Mouse (Mus musculus) v-Abl transformed pro-B cells (cell line): ENCODE results near the gene Ankrd28.

ENCODE experiments used
- in situ Hi-C, 2 experiments: fragments of 400-800 bp; cut with MboI; formaldehyde crosslinking; loops; one replicate each; pipeline ENCODE4 v1.15.1; 2025; ENCODE audit not compliant: unreplicated experiment in 2 of 2

Ankrd28 gene

DNA sequence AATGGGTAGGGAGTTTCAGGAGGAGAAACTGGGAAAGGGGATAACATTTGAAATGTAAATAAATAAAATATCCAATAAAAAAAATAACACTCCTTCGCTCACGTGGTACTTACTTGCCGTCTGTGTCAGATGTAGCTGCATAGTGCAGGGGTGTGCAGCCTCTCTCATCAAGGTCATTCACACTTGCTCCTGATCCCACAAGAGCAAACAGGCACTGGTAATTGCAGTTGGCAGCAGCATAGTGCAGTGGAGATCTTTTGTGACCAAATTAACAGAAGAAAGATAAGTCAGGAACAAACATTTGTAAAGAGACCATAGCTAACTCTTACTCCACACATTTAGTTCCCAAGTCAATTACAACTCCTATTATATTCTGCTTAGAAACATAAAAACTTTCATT is 102.9 kb downstream of the Ankrd28 start:
- in situ Hi-C loops: no loop called here

GRCm38 (mm10) chr14:31722746-31723145 is 107.7 kb downstream of the Ankrd28 start:
- in situ Hi-C loops: no loop called here

GRCm38 (mm10) chr14:31721256-31721655 is 109.2 kb downstream of the Ankrd28 start:
- in situ Hi-C loops: no loop called here

DNA sequence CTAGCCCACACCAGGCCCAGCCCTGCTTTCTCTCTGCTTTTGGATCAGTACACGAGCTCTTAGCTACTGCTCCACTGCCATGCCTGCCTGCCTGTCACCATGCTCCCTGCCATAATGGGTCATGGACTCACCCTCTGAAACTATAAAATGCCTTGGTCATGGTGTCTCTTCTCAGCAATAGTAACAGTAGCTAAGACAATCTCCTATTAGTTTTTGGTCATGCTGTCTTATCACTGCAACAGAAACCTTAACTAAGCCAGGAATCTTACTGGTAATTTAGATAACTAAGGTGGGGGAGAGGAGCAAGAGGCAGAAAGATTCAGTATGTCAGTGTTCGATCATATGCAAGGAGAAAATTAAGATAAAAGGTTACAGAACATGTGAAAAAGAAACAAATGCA is 112.1 kb downstream of the Ankrd28 start:
- in situ Hi-C loops: no loop called here

DNA sequence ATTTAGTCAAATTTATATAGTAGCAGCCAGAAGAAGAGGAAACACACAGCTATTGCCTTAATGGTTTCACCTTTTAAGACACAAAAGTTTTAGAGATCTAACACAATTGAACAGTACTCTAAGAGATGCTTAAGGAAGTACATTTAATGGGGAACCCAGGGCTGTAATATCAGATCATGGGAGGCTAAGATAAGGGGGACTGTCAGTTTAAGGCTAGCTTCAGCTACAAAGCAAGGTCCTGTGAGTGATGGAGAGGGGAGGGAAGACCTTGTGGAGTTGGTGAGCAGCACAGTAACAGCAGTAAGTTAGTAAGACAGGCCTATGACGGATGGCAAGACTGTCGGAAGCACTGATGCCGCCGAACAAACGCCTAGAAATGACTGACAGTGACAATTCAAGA is 113.1 kb downstream of the Ankrd28 start:
- in situ Hi-C loops: no loop called here

- in situ Hi-C loops: no loop called here
Measured at GRCm38 (mm10) chr14:31715669-31716068, 114.8 kb downstream of the Ankrd28 start.

GRCm38 (mm10) chr14:31709343-31709742 is 121.1 kb downstream of the Ankrd28 start:
- in situ Hi-C loops: no loop called here

- in situ Hi-C loops: loop anchor here in 1 of 2 experiments (5.0 kb wide), 1 partner anchor 33 kb away; no protein-coding TSS in a partner anchor
Measured at GRCm38 (mm10) chr14:31700376-31700775, 130.1 kb downstream of the Ankrd28 start.

DNA sequence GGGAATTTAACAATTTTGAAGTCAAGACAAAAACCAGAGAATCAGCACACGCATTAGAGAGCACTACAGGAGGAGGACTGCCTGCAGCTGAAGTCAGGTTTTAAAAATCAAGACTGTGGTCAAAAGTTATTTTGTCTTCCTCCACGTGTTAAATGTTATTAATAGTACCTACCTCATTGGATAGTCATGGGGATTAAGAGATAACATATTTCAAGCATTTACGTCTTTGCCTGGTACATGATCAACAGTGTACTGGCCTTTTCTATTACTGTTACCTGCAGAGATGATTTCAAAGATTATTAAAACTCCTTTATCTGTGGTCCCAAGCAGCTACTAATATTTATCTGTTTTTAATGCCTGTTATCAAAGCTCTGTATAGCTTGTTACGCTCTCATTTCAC is 132.7 kb downstream of the Ankrd28 start:
- in situ Hi-C loops: no loop called here

GRCm38 (mm10) chr14:31697346-31697745 is 133.1 kb downstream of the Ankrd28 start:
- in situ Hi-C loops: no loop called here

DNA sequence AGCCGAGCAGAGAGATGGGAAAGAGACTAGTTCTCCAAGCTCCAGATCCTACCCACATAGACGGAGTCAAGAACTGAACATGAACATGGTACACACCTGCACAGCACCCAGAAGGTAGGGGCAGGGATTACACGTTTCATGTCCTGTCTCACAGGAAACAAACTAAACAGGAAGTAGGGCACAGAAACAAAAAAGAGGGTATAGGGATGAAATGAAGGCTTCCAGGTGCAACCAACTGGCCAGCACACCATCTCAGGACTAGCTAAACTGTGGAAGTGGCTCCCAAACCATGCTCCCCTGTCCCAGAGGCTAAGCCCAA is 133.5 kb downstream of the Ankrd28 start:
- in situ Hi-C loops: no loop called here

GRCm38 (mm10) chr14:31696206-31696984 is 134.1 kb downstream of the Ankrd28 start:
- in situ Hi-C loops: no loop called here

DNA sequence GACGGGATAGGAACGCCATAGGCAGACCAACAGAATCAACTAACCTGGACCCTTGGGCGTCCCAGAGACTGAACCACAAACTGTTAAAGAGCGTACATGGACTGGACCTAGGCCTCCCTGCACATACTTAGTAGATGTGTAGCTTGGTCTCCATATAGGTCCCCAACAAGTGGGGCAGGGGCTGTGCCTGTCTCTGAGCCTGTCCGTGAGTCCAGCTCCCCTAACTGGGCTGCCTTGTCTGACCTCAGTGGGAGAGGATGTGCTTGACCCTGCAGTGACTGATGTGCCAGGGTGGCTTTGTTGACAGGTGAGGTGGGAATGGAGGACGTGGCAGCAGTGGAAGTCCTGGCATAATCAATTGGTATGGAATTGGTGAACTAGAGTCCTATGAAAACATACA is 137.9 kb downstream of the Ankrd28 start:
- in situ Hi-C loops: no loop called here

- in situ Hi-C loops: no loop called here
Measured at GRCm38 (mm10) chr14:31686231-31686630, 144.2 kb downstream of the Ankrd28 start.

DNA sequence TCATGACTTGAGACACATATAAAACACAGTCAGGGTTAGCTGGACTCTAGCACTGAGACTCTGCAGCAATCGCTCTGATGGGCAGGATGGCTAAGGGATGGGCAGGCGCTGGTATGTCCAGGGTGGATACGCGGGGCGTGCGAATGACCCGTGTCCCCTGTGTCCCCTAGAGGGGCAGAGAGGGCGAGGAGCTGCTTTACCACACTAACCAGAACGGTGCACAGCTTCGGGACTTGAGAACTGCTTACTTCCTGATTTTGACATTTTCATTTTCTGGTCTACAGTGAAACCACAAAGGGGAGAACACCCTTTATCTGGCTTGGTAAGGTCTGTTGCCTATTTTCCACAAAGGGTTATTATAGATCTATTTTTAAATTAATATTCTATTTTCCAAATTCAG is 144.8 kb downstream of the Ankrd28 start:
- in situ Hi-C loops: no loop called here

DNA sequence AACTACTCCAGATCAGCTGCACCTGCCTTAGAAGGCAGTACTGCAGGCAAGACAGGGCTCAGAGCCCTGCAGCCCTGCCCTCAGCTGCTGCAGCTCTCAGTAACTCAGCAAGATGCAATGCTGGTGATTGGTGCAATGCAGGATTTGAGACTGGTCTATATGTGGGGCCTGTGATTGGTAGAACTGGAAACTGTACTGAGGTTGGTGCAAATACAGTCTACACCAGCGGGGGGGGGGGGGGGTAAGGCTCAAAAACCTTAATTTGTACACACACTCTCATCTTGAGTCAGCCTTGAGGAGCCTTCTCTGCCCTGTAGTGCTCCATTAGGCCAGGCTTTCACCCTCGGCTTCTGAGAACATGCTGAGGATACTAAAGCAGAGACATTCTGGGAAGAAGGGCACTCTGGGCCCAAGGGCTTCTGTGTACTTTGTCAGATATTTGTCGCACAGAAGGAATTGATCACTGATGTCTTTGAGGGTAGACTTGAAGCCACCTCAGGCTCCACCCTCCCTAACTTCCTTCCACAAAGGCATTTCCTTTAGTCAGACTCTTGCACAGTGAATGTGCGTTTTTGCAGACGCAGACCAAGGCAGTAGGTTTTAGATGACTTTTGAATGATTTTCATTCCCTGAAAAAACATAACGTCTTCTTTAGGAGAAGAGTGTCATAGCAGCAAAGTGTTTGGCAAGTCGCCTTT is 146.0 kb downstream of the Ankrd28 start:
- in situ Hi-C loops: no loop called here

DNA sequence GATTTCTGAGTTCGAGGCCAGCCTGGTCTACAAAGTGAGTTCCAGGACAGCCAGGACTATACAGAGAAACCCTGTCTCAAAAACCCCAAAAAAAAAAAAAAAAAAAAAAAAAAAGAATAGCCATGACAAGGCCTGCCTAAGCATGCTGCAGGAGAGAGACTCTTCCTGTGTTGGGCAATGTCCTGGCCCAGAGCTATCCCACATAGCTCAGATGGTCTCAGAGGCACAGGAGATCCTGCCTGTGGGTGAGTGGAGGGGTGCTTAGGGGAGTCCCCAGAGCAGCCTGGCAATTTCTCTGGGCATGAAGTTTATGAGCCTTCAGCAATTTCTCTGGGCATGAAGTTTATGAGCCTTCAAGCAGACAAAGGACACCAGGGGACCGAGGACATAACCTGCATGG is 146.8 kb downstream of the Ankrd28 start:
- in situ Hi-C loops: no loop called here

DNA sequence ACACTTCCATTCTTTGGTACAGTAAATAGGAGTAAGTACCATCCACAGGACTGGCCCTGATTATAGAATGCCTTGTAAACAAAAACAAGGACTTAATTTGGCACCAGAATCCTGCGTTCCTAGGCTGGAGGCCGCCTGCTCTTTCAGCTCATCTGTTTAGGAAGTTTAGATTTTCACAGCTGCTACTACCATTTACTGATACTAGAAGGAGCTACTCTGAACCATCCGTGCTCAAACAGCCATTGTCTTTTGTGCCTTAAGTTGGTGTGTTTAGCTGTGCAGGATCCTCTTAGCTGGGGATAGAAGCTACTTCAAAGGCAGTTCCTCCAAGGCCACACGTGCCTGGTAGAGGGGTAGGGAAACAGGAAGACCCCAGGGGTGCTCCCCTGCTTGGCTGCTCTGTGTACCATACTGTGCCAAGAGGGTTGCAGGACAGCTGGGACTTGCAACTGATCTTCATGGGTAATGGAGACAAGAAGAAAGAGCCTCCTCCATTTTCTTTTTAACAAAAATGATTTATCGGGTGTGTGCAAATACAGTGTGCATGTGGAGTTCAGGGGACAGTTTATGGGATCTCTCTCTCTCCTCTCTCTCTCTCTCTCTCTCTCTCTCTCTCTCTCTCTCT is 148.4 kb downstream of the Ankrd28 start:
- in situ Hi-C loops: no loop called here

- in situ Hi-C loops: no loop called here
Measured at GRCm38 (mm10) chr14:31681291-31681690, 149.2 kb downstream of the Ankrd28 start.

DNA sequence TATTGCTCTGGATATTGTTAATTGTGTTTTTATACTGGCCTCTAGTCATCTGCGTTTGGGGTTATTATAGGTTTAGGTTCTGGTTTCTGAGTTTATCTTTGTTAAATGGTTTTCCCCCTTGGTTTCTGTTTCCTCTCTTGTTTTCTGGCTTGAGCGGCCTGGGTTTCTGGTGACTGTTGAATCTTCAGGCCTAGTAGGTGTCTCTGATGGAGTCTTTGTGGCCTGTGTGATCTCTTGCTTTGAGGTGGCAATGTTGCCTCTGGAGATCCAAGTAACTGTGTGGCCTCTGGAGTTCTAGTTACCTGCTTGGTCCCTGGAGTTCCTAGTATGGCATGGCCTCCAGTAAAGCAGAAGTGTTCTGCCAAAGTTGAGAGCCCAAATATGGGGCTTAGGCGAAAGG is 149.8 kb downstream of the Ankrd28 start:
- in situ Hi-C loops: no loop called here

- in situ Hi-C loops: loop anchor here in 1 of 2 experiments (25.0 kb wide), 2 partner anchors 516 to 816 kb away; no protein-coding TSS in a partner anchor
Measured at GRCm38 (mm10) chr14:31671635-31672320, 158.7 kb downstream of the Ankrd28 start.
